Mouse (Mus musculus): Measurements from ENCODE around the gene Ccdc114. TPM values are rescaled to one million over a fixed set of nuclear protein-coding genes. Genes with fewer than 3 reads are reported as not detected.

Gene Ccdc114
- polyA plus RNA-seq, 1 experiment from 2014 or later, result 5.3 TPM

DNA sequence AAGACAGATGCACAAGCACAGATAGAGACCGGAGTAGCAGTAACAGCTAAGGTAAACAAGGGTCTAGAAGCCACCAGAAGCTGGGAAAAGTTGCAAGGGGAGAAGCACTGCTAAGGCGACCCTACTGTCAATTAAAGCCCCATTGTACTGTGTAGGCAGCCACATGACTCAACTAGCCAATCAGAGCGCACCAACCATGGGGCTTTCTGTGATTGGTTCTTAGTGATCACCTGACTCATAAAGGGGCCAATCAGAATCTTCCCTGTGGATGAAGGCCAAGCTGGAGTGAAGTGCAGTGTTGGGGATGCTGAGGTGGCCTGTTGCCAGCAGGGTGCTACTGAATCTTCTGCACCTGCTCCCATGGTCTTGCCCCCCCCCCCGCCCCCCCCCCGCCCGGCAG is 63.0 kb downstream of the Ccdc114 start:
- no peaks in the 10 kb centered on the region for H3K9me3 ChIP-seq (ENCODE audit: control insufficient read depth, low read length)

DNA sequence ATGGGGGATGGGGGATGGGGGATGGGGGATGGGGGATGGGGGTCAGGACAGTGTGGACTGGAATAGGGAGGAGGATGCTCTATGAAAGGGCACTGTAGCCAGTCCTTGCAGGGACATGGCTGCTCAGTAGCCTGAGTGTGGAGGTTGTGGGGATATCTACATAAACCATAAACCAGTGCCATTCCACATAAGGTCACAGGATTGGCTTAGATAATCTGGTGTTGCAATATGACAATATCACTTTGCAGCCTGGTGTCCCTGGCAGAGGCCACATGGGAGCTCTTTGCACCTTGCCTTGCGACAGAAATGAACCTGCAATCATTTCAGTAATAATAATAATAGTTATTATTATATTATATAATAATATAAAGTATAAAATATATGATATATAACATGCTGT is 64.5 kb downstream of the Ccdc114 start:
- Histone ChIP-seq H3K4me1 (replicated peaks; ENCODE audit: control insufficient read depth, insufficient read depth, low read length) (no peaks in the 10 kb centered on the region), H3K9ac (ENCODE audit: low read depth, low read length) (no peak overlapping the region), H3K4me3 (ENCODE audit: low read depth, low read length) (no peak overlapping the region), H3K27ac (ENCODE audit: low read depth, low read length) (no peak overlapping the region), H3K4me2 (replicated peaks; ENCODE audit: low read depth, low read length) (no peak overlapping the region), H3K36me3 (ENCODE audit: control insufficient read depth, insufficient read depth, low read length) (no peaks in the 10 kb centered on the region), H3K9me3 (ENCODE audit: control insufficient read depth, low read length) (no peaks in the 10 kb centered on the region), H3K27me3 (ENCODE audit: control insufficient read depth, insufficient read depth, low read length) (no peaks in the 10 kb centered on the region)
- 84% methylated on average over 1 of the region's 1 CpGs for WGBS
- DNase-seq (ENCODE audit: low spot score), result no peak
- no peak for ATAC-seq (ENCODE audit: low FRiP score)

More for the DNA sequence above, 63.0 kb downstream of the Ccdc114 start:
- H3K9ac ChIP-seq (ENCODE audit: low read depth, low read length), result no peak overlapping the region
- DNase-seq (ENCODE audit: low spot score) (no peak), ATAC-seq (ENCODE audit: low FRiP score) (no peak)
- H3K27me3 ChIP-seq (ENCODE audit: control insufficient read depth, insufficient read depth, low read length), result no peaks in the 10 kb centered on the region
- no peak overlapping the region for H3K27ac ChIP-seq (ENCODE audit: low read depth, low read length)
- 83% methylated on average over 3 of the region's 6 CpGs for WGBS
- H3K36me3 ChIP-seq (ENCODE audit: control insufficient read depth, insufficient read depth, low read length), result no peaks in the 10 kb centered on the region
- H3K4me1 ChIP-seq (replicated peaks; ENCODE audit: control insufficient read depth, insufficient read depth, low read length), result no peaks in the 10 kb centered on the region
- H3K4me2 ChIP-seq (replicated peaks; ENCODE audit: low read depth, low read length), result no peak overlapping the region
- H3K4me3 ChIP-seq (ENCODE audit: low read depth, low read length), result no peak overlapping the region

DNA sequence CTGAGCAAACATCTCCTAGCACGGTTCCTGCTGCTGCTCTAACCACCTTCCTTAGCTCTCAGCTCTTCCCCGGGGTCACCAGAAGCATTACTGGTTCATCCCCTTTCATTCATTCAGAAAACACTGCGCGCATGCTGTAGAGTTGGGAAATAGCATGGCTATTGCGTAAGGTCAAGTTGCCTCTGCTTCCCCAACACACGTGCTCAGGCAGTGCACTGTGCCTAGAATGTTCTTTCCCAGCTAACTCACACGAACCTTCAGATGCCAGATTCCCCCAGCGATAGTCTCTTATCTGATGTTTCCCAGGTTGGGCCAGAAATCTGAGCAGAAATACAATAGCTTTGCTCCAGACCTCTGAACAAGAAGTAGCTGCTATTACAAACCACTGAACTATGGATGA is 68.6 kb downstream of the Ccdc114 start:
- H3K4me1 ChIP-seq (replicated peaks; ENCODE audit: control insufficient read depth, insufficient read depth, low read length), result no peaks in the 10 kb centered on the region
- no peak overlapping the region for H3K4me2 ChIP-seq (replicated peaks; ENCODE audit: low read depth, low read length)
- H3K9me3 ChIP-seq (ENCODE audit: control insufficient read depth, low read length), result no peaks in the 10 kb centered on the region
- ATAC-seq (ENCODE audit: low FRiP score), result no peak
- 91% methylated on average over 8 of the region's 8 CpGs for WGBS
- no peak overlapping the region for H3K27ac ChIP-seq (ENCODE audit: low read depth, low read length)
- no peak for DNase-seq (ENCODE audit: low spot score)
- H3K27me3 ChIP-seq (ENCODE audit: control insufficient read depth, insufficient read depth, low read length), result no peaks in the 10 kb centered on the region
- H3K4me3 ChIP-seq (ENCODE audit: low read depth, low read length), result no peak overlapping the region
- H3K36me3 ChIP-seq (ENCODE audit: control insufficient read depth, insufficient read depth, low read length), result no peaks in the 10 kb centered on the region
- no peak overlapping the region for H3K9ac ChIP-seq (ENCODE audit: low read depth, low read length)

Other genes with a start within 250 kb of the Ccdc114 start
- gene Ntn5, start 240.1 kb upstream of the Ccdc114 start, polyA plus RNA-seq (2014; fragmentation: Nextera tagmentation; extraction: Ambion mirVana), result 0.21 and 0.22 TPM in 2 replicates
- gene Sec1, start 229.7 kb upstream of the Ccdc114 start, polyA plus RNA-seq (2014; fragmentation: Nextera tagmentation; extraction: Ambion mirVana), result 0.29 and 0.75 TPM in 2 replicates
- 8.8 and 9.9 TPM in 2 replicates for gene Car11, start 224.2 kb upstream of the Ccdc114 start, polyA plus RNA-seq (2014; fragmentation: Nextera tagmentation; extraction: Ambion mirVana)
- gene Dbp, start 219.0 kb upstream of the Ccdc114 start, polyA plus RNA-seq (2014; fragmentation: Nextera tagmentation; extraction: Ambion mirVana), result 2.2 and 2.8 TPM in 2 replicates
- 904 and 927 TPM in 2 replicates for gene Rpl18, start 208.6 kb upstream of the Ccdc114 start, polyA plus RNA-seq (2014; fragmentation: Nextera tagmentation; extraction: Ambion mirVana)
- gene Sphk2, start 206.1 kb upstream of the Ccdc114 start, polyA plus RNA-seq (2014; fragmentation: Nextera tagmentation; extraction: Ambion mirVana), result 13.6 and 17.6 TPM in 2 replicates
- 0.80 TPM in 2 replicates for gene Fam83e, start 202.9 kb upstream of the Ccdc114 start, polyA plus RNA-seq (2014; fragmentation: Nextera tagmentation; extraction: Ambion mirVana)
- not detected in 2 replicates for gene Spaca4, start 198.3 kb upstream of the Ccdc114 start, polyA plus RNA-seq (2014; fragmentation: Nextera tagmentation; extraction: Ambion mirVana)
- gene Lmtk3, start 140.3 kb upstream of the Ccdc114 start, polyA plus RNA-seq (2014; fragmentation: Nextera tagmentation; extraction: Ambion mirVana), result 6.3 and 9.1 TPM in 2 replicates
- gene Sult2b1, start 139.4 kb upstream of the Ccdc114 start, polyA plus RNA-seq (2014; fragmentation: Nextera tagmentation; extraction: Ambion mirVana), result 1.4 and 1.9 TPM in 2 replicates
- gene Cyth2, start 109.5 kb upstream of the Ccdc114 start, polyA plus RNA-seq (2014; fragmentation: Nextera tagmentation; extraction: Ambion mirVana), result 211 and 248 TPM in 2 replicates
- 0.48 and 0.57 TPM in 2 replicates for gene Kcnj14, start 99.3 kb upstream of the Ccdc114 start, polyA plus RNA-seq (2014; fragmentation: Nextera tagmentation; extraction: Ambion mirVana)
- gene Grwd1, start 93.1 kb upstream of the Ccdc114 start, polyA plus RNA-seq (2014; fragmentation: Nextera tagmentation; extraction: Ambion mirVana), result 56.7 and 66.0 TPM in 2 replicates
- gene Kdelr1, start 51.3 kb upstream of the Ccdc114 start, polyA plus RNA-seq (2014; fragmentation: Nextera tagmentation; extraction: Ambion mirVana), result 75.9 and 99.4 TPM in 2 replicates
- gene Grin2d, start 45.7 kb upstream of the Ccdc114 start, polyA plus RNA-seq (2014; fragmentation: Nextera tagmentation; extraction: Ambion mirVana), result 0.39 and 0.42 TPM in 2 replicates
- gene Syngr4, start 27.4 kb upstream of the Ccdc114 start, polyA plus RNA-seq (2014; fragmentation: Nextera tagmentation; extraction: Ambion mirVana), result 0.63 and 0.99 TPM in 2 replicates
- gene Tmem143, start 27.1 kb upstream of the Ccdc114 start, polyA plus RNA-seq (2014; fragmentation: Nextera tagmentation; extraction: Ambion mirVana), result 3.1 and 4.6 TPM in 2 replicates
- 28.3 and 40.5 TPM in 2 replicates for gene Emp3, start 2.7 kb upstream of the Ccdc114 start, polyA plus RNA-seq (2014; fragmentation: Nextera tagmentation; extraction: Ambion mirVana)
- gene Abcc6, start 106.2 kb downstream of the Ccdc114 start, polyA plus RNA-seq (2014; fragmentation: Nextera tagmentation; extraction: Ambion mirVana), result 0.11 and 0.38 TPM in 2 replicates
- 13.8 and 14.9 TPM in 2 replicates for gene Nomo1, start 109.6 kb downstream of the Ccdc114 start, polyA plus RNA-seq (2014; fragmentation: Nextera tagmentation; extraction: Ambion mirVana)
- gene Kcnj11, start 176.7 kb downstream of the Ccdc114 start, polyA plus RNA-seq (2014; fragmentation: Nextera tagmentation; extraction: Ambion mirVana), result 0.25 and 0.49 TPM in 2 replicates

All from hindbrain, embryonic 11.5 days (tissue).